Mouse (Mus musculus) large intestine, adult 2 months (tissue): ENCODE measurements around the gene BC048562. TPM values are rescaled to one million over a fixed set of nuclear protein-coding genes. Genes with fewer than 3 reads are reported as not detected.

Experiments used
- DNase-seq: peaks from one replicate; pipeline ENCODE4 v3.0.0-alpha.2; 2012; ENCODE audit warnings: low read depth, low spot score
- WGBS: fragments of 180-500 bp; shearing (Covaris S2); methylation state at CpG from one replicate; pipeline ENCODE4 v1.1.7; 2018; 5-methylcytosine and 5-hydroxymethylcytosine counted together
- polyA plus RNA-seq: library from polyadenylated mRNA; depleted of rRNA; stranded (reverse); fragments of >200 nt; gene quantifications from 2 replicates; pipeline ENCODE4 v1.2.3, GENCODE M21; 2012; rRNA removed

The BC048562 gene
- not detected in 2 replicates for polyA plus RNA-seq

DNA sequence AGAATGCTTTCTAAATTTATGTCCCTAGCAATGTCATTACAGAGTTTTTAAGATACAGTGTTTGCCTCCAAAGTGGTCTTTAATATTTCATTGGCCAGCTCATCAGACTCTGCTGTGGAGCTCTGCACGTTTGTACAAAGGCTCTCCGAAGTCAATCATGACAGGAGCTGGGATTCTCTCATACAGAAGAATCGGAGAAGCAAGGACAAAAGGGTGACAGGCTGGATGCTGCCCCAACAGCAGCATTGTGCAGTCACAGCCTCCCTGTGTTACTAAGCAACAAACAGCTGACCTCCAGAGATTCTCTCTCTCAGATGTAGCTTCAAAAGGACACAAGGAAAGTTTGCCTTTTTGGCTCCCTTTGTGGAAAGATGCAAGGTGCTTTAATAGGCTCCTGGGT lies at the start of gene BC048562:
Gene BC048562, plus strand, starts transcription at position 301 of the 400 bp plus-strand sequence.
- DNase-seq: no peak
- WGBS: 77% methylated on average over 3 of the region's 3 CpGs

- no peak for DNase-seq
- WGBS: 86% methylated on average over 4 of the region's 4 CpGs
Measured at GRCm38 (mm10) chr9:108386816-108387215, 49.5 kb upstream of the BC048562 start.

DNA sequence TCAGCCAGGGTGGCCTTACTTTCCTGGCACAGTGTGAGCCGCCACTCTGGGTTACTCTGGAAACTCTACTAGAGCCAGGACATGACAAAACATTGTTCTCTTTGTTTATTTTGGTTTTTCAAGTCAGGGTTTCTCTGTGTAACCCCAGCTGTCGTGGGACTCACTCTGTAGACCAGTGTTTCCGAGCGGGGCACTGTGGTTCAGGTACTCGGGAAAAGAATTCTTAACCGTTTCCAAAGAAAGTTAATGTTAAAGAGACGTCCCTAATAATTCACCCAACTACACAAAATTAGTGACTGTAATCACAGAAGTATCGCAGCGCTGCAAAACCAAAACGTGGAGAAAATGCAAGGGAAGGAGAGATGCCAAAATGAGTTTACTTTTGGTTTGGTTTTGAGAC lies 47.7 kb upstream of the BC048562 start:
- DNase-seq: no peak
- WGBS: 86% methylated on average over 10 of the region's 10 CpGs

- 74% methylated on average over 6 of the region's 6 CpGs for WGBS
- DNase-seq: no peak
Measured at GRCm38 (mm10) chr9:108389220-108389619, 47.1 kb upstream of the BC048562 start.

- WGBS: 85% methylated on average over 18 of the region's 18 CpGs
- DNase-seq: no peak
Measured at GRCm38 (mm10) chr9:108392676-108393075, 43.6 kb upstream of the BC048562 start, which contains the start of gene 1700102P08Rik. 1700102P08Rik (plus strand) TSS chr9:108392805.

- no peak for DNase-seq
- 89% methylated on average over 6 of the region's 6 CpGs for WGBS
Measured at GRCm38 (mm10) chr9:108394191-108394590, 42.1 kb upstream of the BC048562 start.

DNA sequence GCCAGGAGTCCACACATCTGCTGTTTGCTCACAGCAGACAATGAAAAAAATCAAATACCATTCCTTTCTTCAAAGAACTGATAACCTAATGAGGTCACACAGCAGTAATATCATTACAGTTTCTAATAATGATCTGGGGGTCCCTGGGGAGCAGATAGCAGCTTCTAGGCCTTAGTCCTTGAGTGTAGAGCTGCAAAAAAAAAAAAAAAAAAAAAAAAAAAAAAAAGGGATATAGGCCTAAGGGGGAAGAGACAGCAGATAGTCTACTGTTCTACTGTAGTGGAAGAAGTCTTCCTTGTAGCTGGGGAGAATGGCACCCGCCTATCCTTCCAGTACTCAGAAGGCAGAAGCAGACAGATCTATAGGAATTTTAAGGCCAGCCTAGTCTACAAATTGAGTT lies 40.9 kb upstream of the BC048562 start:
- DNase-seq: no peak
- WGBS: 93% methylated on average over 1 of the region's 1 CpGs

DNA sequence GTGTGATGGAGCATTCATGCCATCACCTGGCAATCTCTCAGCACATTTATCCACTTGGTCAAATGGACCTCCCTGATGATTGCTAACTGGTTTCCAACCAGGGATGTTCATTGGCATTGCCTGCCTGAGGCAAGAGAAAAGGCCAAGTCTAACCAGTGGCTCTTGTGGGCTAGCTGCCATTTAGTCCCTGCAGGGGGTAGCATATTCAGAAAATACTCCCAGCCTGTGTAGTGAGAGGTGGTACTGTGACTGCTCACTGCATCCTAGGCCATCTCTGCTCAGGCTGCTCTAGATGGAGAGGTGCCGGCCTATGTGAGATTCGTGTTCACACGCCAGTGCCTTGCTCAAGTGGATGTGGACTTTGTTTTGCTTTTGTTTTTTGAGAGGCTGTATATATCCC lies 38.0 kb upstream of the BC048562 start:
- DNase-seq: no peak
- WGBS: 94% methylated on average over 3 of the region's 3 CpGs

- WGBS: 47% methylated on average over 7 of the region's 7 CpGs
- no peak for DNase-seq
Measured at GRCm38 (mm10) chr9:108401186-108401960, 34.9 kb upstream of the BC048562 start.

GRCm38 (mm10) chr9:108403081-108403480 lies 33.2 kb upstream of the BC048562 start:
- no peak for DNase-seq
- 76% methylated on average over 4 of the region's 4 CpGs for WGBS

- WGBS: 78% methylated on average over 8 of the region's 8 CpGs
- no peak for DNase-seq
Measured at GRCm38 (mm10) chr9:108404451-108404850, 31.8 kb upstream of the BC048562 start.

DNA sequence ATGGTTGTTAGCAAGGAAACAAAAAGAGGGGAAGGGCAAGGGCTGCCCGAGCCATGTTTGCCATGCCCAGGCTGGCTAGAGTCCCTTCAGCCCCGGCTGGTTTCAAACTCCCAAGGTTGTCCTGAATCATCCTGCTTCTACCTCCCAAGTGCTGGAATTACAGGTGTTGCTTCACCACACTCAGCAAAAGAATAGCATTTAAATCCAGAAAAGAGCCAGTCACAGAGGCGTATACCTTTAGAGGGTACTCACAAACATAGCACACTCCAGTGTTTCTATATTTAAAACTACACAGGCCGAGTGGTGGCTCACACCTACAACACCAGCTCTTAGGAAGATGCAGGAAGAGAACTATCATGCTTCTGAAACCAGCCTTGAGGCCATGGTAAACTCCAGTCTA lies 26.7 kb upstream of the BC048562 start:
- DNase-seq: no peak
- 85% methylated on average over 4 of the region's 4 CpGs for WGBS

- no peak for DNase-seq
- WGBS: 82% methylated on average over 9 of the region's 9 CpGs
Measured at GRCm38 (mm10) chr9:108411381-108411942, 24.8 kb upstream of the BC048562 start.

DNA sequence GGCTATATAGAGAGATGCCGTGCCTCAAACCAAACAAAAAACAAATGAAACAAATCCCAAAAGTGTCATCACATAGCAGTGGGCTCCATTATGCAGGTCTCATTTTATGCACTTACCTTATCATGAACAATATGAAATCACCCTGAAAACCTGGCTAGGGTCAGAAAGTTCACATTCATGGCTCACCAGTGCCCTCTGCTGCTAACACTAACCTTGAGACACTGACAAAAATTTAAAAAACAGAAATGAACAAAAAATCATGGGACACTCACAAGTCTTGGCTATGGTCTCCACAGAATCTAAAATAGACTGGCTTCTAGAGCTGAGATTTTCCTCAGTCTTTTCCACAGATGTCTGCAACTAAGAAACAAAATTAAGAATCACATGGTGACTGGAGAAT lies 24.1 kb upstream of the BC048562 start:
- WGBS: 67% methylated on average over 1 of the region's 1 CpGs
- DNase-seq: no peak

DNA sequence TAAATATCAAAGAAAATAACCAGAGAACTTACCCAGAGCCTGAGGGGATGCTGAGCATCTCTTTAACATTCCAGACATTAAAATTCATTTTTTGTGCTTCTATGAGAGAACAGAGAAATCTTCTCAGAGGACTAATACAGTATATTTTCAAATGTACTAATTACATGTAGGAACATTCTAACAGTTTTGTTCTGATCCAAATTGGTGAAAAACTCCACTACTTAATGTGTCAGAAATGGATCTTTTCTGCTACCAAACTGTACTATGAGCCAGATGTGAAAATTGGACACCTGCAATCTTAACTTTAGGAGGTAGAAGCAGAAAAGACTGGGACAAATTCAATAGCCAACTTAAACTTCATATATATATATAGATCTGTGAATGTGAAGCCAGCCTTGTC lies 7.9 kb upstream of the BC048562 start, which contains the start of gene Ccdc36:
Gene Ccdc36, minus strand, starts transcription at position 101 of the 400 bp plus-strand sequence.
- no peak for DNase-seq

- WGBS: 51% methylated on average over 32 of the region's 32 CpGs
Measured at GRCm38 (mm10) chr9:108431431-108432067, 4.7 kb upstream of the BC048562 start.

GRCm38 (mm10) chr9:108439176-108439575 lies 2.9 kb downstream of the BC048562 start:
- no peak for DNase-seq
- 77% methylated on average over 6 of the region's 6 CpGs for WGBS

More at GRCm38 (mm10) chr9:108431431-108432067, 4.7 kb upstream of the BC048562 start:
- no peak for DNase-seq

DNA sequence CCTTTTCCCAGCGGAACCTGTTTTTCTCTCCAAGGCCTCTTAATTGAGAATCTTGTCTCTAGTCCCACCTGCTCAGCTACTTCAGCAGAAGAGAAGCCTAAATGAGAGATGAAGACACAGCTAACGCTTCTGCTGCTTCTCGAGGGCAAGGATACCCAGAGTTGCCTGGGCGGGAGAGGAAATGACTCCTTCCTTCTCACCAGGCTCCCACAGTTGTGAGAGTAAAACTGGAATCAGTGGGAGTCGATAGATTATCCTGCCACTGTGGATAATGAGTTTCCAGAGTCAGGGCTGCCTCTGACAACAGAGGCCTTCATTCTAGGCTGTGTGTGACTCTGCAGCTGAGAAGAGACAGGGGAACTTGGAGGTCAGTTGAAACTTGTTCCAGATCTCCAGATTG lies 4.2 kb downstream of the BC048562 start:
- no peak for DNase-seq
- 68% methylated on average over 5 of the region's 5 CpGs for WGBS

- DNase-seq: no peak
- WGBS: 76% methylated on average over 11 of the region's 11 CpGs
Measured at GRCm38 (mm10) chr9:108441236-108441919, 5.1 kb downstream of the BC048562 start.

- 55% methylated on average over 9 of the region's 9 CpGs for WGBS
- DNase-seq: no peak
Measured at GRCm38 (mm10) chr9:108445125-108445524, 8.8 kb downstream of the BC048562 start.
